Mouse (Mus musculus) granulocyte monocyte progenitor cell, adult 5-6 weeks (primary cell): ENCODE measurements around the gene Dctn1. TPM values are rescaled to one million over a fixed set of nuclear protein-coding genes. Genes with fewer than 3 reads are reported as not detected.

Source experiments
- ATAC-seq: replicated peaks from 2 replicates; pipeline ENCODE4 v1.8.0; 2016; ENCODE audit warnings: mild to moderate bottlenecking, moderate TSS enrichment, inconsistent platforms; ENCODE audit not compliant: poor library complexity, severe bottlenecking
- total RNA-seq, 2 experiments: library from RNA; stranded (forward) in 1 of 2; stranded (reverse) in 1 of 2; fragments of 200-712, 200-1000 nt in 1 of 2; fragments of >200 nt in 1 of 2; fragmentation: Nextera tagmentation in 1 of 2; gene quantifications; 2 replicates each; pipeline ENCODE4 v1.2.3; 2014 to 2017

Gene Dctn1
- total RNA-seq, 2 experiments from 2014 or later = 27.3 to 69.4 TPM

DNA sequence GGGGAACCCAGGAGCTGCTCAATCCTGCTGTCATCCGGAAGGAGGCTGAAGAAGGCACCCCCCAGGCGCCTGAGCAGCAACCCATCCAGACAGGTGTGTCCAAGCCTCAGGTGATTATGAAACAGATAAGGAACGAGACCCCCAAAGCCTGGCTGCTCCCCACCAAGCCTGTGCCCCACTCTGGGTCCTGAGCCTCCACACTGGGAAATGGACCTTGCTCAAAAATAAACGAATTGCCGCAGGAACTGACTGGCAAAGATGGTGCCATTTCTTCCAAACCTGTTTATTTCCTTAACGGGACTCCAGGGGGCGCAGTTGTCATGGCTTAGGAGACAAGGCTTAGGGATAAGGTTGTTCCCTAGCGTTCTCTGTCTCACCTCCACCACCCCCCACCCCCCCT lies 3.0 kb upstream of the Dctn1 start:
- peak; percentile 34 for ATAC-seq

GRCm38 (mm10) chr6:83165026-83165606 lies 604 bp upstream of the Dctn1 start:
- peak; percentile 36; the same call in 1 of the 2 replicates for ATAC-seq

DNA sequence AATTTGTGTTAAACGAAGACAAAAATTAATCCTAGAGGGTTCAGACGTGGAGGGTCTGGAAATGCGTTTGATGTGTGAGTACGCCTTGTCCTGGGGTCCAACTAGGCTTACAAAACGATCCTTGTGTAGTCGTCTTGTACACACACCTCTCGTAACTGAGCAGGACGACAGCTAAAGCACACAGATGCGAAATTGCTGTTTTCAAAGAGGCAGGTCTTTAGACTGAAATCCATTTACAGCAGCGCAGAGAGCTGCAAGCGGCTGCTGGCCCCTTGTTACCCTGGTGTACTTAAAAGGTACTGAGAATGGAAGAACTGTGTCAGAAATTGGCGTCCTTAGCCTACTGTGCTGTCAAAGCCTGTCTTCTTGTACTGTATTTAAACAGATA lies 517 bp downstream of the Dctn1 start:
- ATAC-seq = no peak

GRCm38 (mm10) chr6:83169872-83170271 lies 4.2 kb downstream of the Dctn1 start:
- ATAC-seq = no peak

DNA sequence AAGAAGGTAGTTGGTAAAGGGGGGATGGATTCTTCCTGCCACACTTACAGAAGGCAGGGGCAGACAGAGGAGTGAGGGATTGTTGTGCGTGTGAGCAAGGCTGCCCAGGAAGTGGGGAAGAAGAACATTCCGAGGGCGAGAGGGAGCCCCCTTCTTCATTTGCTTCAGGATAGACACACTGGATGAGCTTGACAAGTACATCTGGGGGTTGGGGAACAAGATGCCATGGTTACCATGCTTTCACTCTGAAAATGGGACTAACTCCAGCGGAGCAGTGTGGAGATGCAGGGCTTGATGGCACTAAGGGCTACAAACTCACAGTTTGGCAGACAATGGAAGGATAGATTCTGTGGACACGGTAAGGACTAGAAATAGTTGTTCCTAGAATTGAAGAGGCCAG lies 5.3 kb downstream of the Dctn1 start:
- no peak for ATAC-seq

GRCm38 (mm10) chr6:83172240-83172920 lies 6.7 kb downstream of the Dctn1 start:
- ATAC-seq = no peak

- no peak for ATAC-seq
Measured at GRCm38 (mm10) chr6:83175996-83176395, 10.3 kb downstream of the Dctn1 start.

- no peak for ATAC-seq
Measured at GRCm38 (mm10) chr6:83179390-83180117, 13.8 kb downstream of the Dctn1 start.

DNA sequence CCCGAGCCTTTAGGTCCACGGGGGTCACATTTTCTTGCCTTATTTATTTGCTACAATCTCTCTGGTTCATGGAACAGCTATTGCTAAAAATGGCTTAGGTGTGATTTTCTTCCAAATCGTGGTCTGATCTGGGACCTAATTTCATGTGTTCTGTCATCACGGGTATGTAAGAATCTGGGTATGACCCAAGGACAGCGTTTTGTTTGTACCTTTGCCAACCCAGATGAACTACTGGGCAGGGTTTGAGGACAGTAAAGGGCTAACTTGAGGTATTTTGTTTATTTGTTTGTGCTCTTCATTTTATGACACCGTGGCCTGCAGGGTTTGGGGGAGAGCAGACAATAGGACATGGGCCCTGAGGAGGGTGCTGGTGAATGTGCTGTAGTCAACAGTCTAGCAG lies 14.9 kb downstream of the Dctn1 start:
- no peak for ATAC-seq

DNA sequence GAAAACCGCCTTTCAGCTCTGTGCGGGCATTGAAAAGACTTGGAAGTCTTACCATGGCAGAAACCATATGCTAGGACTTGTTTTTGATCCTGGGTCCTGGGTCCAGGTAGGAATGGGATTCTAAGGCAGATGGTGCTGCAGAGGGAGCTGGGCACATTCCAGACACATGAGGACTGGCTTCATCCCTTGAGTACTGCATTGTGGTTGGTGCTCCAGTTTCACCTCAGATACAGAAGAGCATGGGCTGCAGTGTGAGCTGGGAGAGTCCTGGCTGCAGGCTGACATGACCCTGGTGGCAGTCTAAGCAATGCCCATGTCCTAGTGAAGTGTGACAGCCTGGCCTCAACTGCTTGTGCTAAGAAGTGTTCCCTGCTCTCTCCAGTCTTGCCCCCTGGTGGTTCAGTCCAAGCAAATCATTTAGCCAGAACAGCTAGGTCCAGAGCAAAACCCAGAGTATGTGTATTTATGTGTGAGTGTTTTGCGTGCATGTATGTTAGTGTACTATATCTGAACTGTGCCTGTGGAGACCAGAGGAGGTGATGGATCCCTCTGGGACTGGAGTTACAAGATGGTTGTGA lies 19.2 kb downstream of the Dctn1 start:
- peak; percentile 45 for ATAC-seq

DNA sequence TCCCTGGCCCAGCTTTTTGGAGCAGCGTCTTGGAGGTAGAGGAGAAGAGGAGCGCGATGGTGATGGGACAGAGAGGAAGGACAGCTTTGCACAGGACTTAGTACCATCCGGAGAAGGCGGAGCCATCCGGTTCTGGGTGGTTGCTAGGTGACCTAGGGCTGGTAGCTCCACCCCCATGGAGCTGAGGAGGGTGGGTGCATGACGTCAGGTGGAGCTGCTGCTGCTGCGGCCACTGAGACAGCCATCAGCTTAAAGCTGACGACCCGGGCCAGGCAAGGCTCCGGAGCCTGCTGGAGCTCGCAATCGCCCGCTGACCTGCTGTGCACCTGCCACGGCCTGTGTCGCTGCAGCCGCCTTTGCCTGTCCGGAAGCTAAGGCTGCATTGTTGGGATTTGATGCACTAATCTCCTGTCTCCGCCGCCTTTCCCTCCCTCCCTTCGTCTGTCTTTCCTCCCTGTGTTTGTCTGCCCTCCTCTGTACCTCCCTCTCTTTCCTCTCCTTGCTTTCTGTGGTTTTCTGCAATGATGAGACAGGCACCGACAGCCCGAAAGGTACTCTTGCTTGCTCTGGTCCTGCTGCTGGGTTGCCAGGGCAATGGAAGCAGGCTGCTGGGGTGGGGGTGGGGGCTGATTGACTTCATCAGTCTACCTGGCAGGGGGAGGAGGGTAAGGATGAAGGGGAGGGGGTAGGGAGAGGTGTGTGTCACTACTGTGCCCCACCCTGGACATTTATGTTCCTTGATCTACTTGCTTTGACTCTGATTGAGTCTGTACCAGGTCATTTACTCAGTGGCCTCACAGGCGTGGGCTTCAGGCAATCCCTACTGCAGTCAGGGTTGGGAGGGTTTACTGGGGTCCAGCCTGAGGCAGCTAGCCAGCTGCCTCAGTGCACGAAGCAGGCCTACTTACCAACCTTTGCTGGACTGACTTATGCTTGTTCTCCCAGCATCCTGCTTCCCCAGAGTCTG lies 20.5 kb downstream of the Dctn1 start:
- peak; percentile 69 for ATAC-seq

DNA sequence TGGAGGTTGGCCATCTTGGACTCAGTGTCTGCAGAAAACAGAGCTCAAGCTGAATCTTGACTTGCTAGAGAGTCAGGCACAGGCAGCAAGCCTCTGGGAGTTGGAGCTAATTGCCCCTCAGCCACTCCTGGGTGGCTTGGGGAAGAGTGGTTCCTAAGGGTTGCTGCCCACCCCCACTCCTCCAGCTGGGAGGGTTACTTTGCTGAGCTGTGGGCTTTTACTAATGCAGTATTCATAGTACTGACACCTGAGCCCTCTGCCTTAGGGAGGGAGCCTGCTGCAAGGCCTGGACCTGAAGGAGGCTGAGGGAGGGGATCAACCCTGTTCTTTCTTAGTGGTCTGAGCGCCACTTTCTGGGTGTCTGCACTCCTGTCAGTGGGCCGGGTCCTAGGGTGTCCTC lies 21.2 kb downstream of the Dctn1 start:
- no peak for ATAC-seq

GRCm38 (mm10) chr6:83193571-83193970 lies 27.9 kb downstream of the Dctn1 start:
- ATAC-seq = no peak

- ATAC-seq = no peak
Measured at GRCm38 (mm10) chr6:83197345-83198004, 31.8 kb downstream of the Dctn1 start.

GRCm38 (mm10) chr6:83203320-83203719 lies 37.6 kb downstream of the Dctn1 start:
- no peak for ATAC-seq

DNA sequence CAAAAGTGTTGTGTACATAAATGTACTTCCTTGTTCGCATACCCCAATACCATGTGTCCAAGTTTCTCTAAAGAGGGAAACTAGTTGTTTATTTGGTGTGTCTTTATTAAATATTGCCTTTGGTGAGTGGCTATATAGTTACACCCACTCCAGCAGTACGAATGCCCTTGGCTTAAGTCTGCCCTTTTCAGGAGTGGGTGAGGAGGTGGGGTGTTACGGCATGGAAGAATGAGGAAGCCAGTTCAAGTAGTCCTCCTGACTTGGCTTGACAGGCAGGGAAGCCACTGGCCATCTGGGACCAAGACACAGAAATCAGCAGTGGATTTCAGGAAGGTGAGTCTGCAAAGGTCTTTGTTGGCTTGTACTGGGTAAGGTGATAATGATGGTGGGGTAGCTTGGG lies 40.1 kb downstream of the Dctn1 start:
- no peak for ATAC-seq

DNA sequence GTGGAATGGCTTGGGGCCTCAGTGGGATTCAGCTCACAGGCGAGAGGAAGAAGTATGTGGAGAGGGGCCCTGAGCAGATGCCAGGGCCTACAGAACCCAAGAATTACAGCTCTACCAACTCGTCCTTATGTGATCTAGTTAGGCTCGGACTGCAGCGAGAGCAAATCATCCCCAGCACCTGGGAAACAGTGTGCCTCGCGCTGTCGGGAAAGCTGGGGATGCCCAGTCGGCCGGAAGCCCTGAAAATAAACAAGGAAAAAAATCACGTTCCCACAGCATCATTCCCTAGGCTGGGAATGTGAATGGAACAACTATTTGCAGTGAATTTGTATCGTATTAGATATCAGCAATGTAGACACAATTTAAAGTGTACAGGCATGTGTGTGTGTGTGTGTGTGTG lies 40.6 kb downstream of the Dctn1 start:
- ATAC-seq = no peak

- no peak for ATAC-seq
Measured at GRCm38 (mm10) chr6:83207361-83208049, 41.8 kb downstream of the Dctn1 start.

DNA sequence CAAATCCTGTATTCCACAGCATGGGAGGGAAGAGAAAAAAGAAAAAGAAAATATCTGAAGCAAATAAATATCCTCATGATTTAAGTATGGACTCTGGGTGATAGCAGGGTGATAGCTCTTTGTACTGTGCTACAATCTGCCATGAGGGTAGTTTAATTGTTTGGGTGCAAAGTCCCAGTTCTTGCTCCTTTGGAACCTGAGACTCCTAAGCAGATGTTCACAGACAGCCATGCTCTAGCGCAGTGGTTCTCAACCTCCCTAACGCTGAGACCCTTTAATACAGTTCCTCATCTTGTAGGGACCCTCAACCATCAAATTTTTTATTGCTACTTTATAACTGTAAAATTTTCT lies 42.3 kb downstream of the Dctn1 start:
- no peak for ATAC-seq
